Mouse (Mus musculus) kidney, adult 2 months (tissue): Measurements from ENCODE around the gene Nox3. TPM values are rescaled to one million over a fixed set of nuclear protein-coding genes. Genes with fewer than 3 reads are reported as not detected.
A peak's percentile ranks its signal among the peaks of the same experiment; 100 is the strongest.

ENCODE experiments used
- DNase-seq: peaks from one replicate; pipeline ENCODE4 v3.0.0; 2021
- H3K27ac ChIP-seq: fragments of 200-500 bp; 2 replicates; pipeline ENCODE4 v1.5.1; 2012; ENCODE audit warnings: low read depth, low read length, control low read depth, inconsistent platforms; ENCODE audit not compliant: insufficient read depth
- H3K27me3 ChIP-seq: fragments of 200-500 bp; replicated peaks from 2 replicates; pipeline ENCODE4 v1.6.1; 2012; ENCODE audit warnings: mild to moderate bottlenecking, moderate library complexity, low read length, inconsistent platforms; ENCODE audit not compliant: control insufficient read depth, insufficient read depth
- H3K36me3 ChIP-seq: fragments of 200-500 bp; 2 replicates; pipeline ENCODE4 v1.6.1; 2012; ENCODE audit warnings: mild to moderate bottlenecking, moderate library complexity, low read length, inconsistent platforms; ENCODE audit not compliant: control insufficient read depth, insufficient read depth
- H3K4me1 ChIP-seq: fragments of 200-500 bp; 2 replicates; pipeline ENCODE4 v1.6.1; 2011; ENCODE audit warnings: low read length; ENCODE audit not compliant: control insufficient read depth, insufficient read depth
- H3K4me3 ChIP-seq: fragments of 200-500 bp; 2 replicates; pipeline ENCODE4 v1.5.1; 2011; ENCODE audit warnings: mild to moderate bottlenecking, low read depth, low read length, control low read depth; ENCODE audit not compliant: insufficient read depth
- CTCF ChIP-seq: fragments of 200-500 bp; conservative IDR thresholded peaks from 2 replicates; pipeline ENCODE4 v1.5.1; 2011; ENCODE audit warnings: low read depth, mild to moderate bottlenecking, control low read depth, low read length, moderate library complexity, mixed read lengths; ENCODE audit not compliant: insufficient read depth, insufficient read length
- POLR2A ChIP-seq: fragments of 200-500 bp; IDR thresholded peaks from one replicate; pipeline ENCODE4 v1.6.1; 2011; ENCODE audit warnings: low read depth, low read length, control low read depth
- WGBS: fragments of 180-500 bp; shearing (Covaris S2); methylation state at CpG from one replicate; pipeline ENCODE4 v1.1.7; 2018; 5-methylcytosine and 5-hydroxymethylcytosine counted together
- polyA plus RNA-seq: library from polyadenylated mRNA; depleted of rRNA; stranded (reverse); fragments of >200 nt; gene quantifications from 2 replicates; pipeline ENCODE4 v1.2.3, GENCODE M21; 2012

Nox3 gene
- polyA plus RNA-seq, 1 experiment, result not detected

DNA sequence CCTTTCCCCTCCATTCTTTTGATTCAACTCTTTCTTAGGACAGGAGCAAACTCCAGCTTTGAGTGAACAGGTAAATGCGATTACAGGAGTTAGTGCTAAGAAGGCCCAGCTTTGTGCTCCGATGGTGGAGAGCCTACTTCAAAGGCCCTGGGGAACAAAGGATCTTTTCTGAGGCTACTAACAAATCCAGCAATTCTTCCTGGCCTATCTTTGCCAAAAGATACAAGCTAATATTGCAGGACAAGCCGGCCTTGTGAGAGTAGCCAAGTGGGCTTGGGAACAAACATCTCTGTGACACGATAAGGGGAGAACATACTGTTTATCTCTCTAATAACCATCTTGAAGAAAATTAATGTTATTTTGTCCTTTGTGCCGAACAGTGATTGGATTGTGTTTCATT, 54.6 kb downstream of the Nox3 start:
- Histone ChIP-seq H3K27ac (no peak overlapping the region), H3K27me3 (no peaks in the 10 kb centered on the region), H3K4me1 (no peaks in the 10 kb centered on the region), H3K36me3 (no peaks in the 10 kb centered on the region), H3K4me3 (no peak overlapping the region)
- 71% methylated on average over 5 of the region's 5 CpGs for WGBS
- no peak for DNase-seq
- TF ChIP-seq POLR2A, result no peak
- TF ChIP-seq CTCF, result no peak

DNA sequence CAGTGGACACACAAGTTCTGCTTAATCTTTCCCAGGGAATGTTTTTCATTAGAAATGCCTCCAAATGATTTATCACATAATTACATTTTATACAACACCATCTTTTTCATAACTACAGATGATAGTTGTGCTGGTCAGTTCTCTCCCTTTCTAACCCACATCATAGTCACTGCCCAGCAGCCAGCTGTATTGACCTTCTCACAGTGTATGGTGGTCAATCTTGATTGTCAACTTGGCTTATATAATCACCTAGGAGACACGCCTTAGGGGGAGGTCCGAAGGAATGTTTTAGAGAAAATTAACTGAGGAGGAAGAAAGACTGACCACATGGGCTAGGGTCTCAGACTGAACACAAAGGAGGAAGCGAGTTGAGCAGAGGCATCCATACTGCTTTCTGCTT, 57.3 kb downstream of the Nox3 start:
- H3K36me3 ChIP-seq, result no peaks in the 10 kb centered on the region
- H3K27ac ChIP-seq, result no peak overlapping the region
- TF ChIP-seq POLR2A (no peak), CTCF (no peak)
- H3K4me1 ChIP-seq, result no peaks in the 10 kb centered on the region
- DNase-seq, result no peak
- WGBS, result 72% methylated on average over 3 of the region's 3 CpGs
- H3K4me3 ChIP-seq, result no peak overlapping the region
- no peaks in the 10 kb centered on the region for H3K27me3 ChIP-seq

DNA sequence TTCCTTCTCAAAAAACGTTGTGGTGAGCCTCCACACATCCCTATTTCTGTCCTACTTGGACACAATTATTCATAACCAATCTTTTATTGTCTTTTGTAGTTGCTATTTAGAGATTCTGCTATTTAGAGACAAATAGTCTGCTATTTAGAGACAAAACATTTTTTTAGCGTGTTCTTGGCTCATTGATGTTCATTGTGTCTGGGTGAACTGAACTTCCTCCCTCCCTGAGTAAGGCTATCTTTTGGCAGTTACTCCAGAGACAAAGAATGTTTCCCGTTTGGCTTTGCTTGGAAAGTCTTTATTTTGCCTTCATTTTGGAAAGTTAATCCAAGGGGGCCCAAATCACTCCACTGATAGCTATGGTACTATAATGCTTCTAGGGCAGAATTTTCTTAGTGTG, 63.6 kb downstream of the Nox3 start:
- Histone ChIP-seq H3K4me1 (no peaks in the 10 kb centered on the region), H3K4me3 (no peak overlapping the region), H3K27ac (peak overlapping the region; percentile 64), H3K27me3 (no peaks in the 10 kb centered on the region), H3K36me3 (no peaks in the 10 kb centered on the region)
- peak; percentile 68 for DNase-seq
- 41% methylated on average over 3 of the region's 3 CpGs for WGBS
- TF ChIP-seq CTCF (no peak), POLR2A (no peak)

DNA sequence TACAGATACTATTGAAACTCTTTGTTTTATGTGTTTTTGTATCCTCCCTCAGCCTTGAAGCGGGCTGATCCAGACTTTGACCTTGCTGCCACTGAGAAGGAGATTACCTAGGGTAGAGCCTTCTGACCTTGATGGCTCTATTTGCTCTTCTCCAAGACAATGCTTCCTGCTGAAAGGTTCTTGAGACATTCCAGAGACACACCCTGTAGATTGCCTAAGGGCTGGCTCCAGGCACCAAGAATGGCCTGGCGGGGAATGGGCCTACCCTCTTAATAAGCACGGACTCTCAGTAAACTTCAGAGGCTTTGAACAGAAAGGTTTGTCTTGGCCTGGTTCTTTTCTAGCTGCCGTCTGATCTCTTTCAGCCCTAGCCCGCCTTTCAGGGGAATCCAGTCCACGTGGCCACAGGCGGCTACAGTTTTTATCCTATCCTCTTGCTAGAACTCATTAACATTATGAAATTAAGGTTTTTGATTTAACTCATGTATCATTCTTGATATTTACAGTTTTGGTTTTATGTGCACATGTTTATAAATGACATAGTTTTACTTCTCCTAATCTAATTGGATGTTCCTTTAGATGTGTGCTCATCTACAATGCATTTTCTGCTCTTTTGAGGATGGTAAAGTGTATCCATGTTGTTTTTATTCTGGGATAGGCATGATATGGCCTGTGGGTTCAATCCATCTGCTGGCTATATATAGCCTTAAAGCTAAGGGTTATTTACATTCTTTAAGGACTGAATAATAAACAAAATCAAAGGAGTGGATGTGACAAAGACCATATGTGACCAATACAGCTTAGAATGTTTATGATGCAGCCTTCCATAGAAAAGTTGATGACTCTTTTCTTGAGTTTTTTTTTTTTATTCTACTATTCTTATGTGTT, 79.5 kb downstream of the Nox3 start:
- TF ChIP-seq POLR2A (no peak), CTCF (no peak)
- Histone ChIP-seq H3K4me1 (no peaks in the 10 kb centered on the region), H3K27me3 (no peaks in the 10 kb centered on the region), H3K4me3 (no peak overlapping the region), H3K27ac (no peak overlapping the region), H3K36me3 (no peaks in the 10 kb centered on the region)
- 82% methylated on average over 7 of the region's 7 CpGs for WGBS
- no peak for DNase-seq

DNA sequence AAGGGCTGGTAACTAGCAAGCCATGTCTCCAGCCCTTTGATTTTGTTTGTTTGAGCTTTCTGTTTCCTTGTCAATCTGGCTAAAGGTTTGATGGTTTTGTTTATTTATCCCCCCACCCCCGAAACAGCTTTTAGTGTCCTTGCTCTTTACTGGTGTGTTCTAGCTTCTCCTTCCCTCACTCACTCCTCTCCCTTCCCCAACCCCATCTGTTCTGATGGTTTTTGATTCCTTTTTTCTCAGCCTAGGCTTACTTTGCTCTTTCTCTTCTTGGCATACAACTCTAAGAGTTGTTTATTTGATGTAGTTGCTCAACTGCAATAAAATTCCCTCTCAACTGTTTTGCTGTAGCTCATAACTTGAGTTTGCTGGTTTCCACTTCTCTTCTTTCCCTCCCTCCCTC, 80.5 kb downstream of the Nox3 start:
- no peaks in the 10 kb centered on the region for H3K36me3 ChIP-seq
- DNase-seq, result no peak
- no peaks in the 10 kb centered on the region for H3K4me1 ChIP-seq
- no peak for TF ChIP-seq POLR2A
- no peak for TF ChIP-seq CTCF
- WGBS, result 67% methylated on average over 1 of the region's 1 CpGs
- H3K4me3 ChIP-seq, result no peak overlapping the region
- H3K27ac ChIP-seq, result no peak overlapping the region
- H3K27me3 ChIP-seq, result no peaks in the 10 kb centered on the region

DNA sequence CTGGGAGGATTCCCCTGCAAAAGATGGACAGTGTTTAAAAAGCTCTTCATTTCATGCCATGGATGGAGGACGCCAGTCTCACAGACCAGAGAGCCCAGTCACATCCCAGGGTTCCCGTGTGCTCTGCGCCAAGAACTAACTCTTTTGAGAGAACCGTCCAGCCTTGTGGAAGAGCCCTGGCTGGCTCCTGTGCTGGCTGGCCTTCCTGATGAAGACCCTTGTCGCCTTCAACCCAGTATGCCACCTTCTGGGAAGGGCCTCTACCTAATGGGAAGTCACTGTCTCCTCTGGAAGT, 84.3 kb downstream of the Nox3 start:
- Histone ChIP-seq H3K36me3 (no peaks in the 10 kb centered on the region), H3K27me3 (no peaks in the 10 kb centered on the region), H3K27ac (no peak overlapping the region), H3K4me1 (no peaks in the 10 kb centered on the region), H3K4me3 (no peak overlapping the region)
- DNase-seq, result no peak
- TF ChIP-seq POLR2A (no peak), CTCF (no peak)
- 85% methylated on average over 5 of the region's 5 CpGs for WGBS

DNA sequence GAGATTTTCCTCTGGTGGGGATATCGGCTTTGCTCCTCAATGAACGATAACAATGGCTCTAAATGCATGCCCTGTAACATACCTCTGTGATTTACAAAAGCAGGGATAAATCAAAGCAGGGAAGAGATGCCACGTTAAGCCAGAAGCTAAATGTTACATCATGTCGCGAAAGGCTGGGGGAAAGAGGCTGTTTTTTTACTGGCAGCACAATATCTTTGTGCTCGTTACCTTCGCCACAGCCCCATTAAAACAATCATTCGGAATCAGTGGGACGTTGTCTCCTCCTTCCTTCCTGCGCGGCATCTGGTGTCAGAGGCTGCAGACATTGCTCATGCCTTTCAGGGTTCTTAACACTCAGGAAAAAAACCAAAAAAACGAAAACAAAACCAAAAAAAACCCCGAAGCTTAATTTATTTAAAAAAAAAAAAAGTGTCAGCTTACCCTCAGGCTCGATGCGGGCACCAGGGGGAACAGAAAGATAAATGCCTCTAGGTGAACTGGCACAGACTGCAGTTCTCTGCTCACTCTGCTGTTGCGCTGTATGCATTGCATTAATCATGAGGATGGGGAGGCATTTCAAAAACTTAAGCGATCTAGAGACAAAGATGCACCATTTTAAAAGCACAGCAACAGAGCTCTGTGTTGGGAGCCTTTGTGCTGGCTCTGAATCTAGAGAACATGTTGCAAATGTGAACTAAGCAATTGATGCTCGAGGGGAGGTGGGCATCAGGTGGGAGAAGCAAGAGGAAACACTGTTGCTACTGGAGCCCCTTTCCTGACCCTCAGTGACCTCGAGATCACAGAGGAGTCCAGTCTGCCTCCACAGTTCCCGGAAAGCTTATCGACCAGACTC, 84.9 kb downstream of the Nox3 start:
- DNase-seq, result peak; percentile 25
- 11% methylated on average over 21 of the region's 21 CpGs for WGBS
- Histone ChIP-seq H3K4me1 (no peaks in the 10 kb centered on the region), H3K36me3 (no peaks in the 10 kb centered on the region), H3K27ac (no peak overlapping the region), H3K4me3 (no peak overlapping the region), H3K27me3 (no peaks in the 10 kb centered on the region)
- no peak for TF ChIP-seq POLR2A
- TF ChIP-seq CTCF, result no peak
